Mouse (Mus musculus): ENCODE results near the gene Ptger4.

The Ptger4 gene

DNA sequence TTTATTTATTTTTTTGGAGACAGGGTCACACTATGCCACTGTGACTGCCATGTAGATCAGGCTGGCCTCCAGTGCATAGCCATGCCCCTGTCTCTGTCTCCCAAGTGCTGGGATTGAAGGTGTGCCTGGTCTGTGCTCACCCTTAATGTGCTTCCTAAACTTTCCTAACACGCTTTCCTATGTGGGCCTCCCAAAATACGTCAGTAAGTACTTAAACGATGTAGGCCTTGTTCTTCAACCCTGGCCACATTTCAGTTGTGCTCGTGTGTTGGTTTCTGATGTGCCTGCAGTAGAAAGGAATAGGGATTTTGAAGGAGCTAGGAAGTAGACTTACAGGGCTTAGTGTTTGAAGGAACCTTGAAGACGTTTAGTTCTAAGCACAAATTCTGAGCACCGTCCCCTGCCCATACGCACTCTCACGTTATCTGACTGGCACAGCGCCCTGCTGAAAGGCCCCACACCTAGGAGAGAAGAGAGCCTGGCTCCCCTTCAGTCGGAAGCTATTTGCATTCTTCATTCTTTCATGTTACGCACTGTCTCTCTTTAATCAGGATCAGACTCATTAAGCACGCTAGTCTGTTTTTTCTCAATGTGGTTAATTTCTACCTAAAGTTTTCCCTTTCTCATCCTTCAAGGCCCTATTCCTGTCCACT, 78.7 kb downstream of the Ptger4 start:
- DNase-seq (ENCODE audit: low spot score), result no peak

DNA sequence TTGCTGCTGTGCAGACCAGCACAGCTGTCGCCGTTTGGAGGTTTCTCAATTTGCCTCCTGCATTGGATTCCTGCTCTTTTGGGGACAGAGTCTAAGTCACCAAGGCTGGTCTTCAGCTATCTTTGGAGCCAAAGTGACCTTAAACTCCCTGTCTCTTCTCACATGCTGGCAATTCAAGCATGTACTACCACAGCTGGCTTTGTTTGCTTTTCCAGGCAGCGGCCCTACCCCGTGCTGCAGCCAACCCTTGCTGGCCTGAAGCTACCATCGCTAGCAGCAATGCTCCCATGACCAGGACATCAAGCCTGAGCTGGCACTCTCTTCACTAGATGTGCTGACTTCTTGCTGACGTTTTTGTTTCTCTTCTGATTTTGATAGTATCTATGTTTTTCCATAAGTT, 85.2 kb downstream of the Ptger4 start:
- peak; percentile 23 for DNase-seq (ENCODE audit: low spot score)

DNA sequence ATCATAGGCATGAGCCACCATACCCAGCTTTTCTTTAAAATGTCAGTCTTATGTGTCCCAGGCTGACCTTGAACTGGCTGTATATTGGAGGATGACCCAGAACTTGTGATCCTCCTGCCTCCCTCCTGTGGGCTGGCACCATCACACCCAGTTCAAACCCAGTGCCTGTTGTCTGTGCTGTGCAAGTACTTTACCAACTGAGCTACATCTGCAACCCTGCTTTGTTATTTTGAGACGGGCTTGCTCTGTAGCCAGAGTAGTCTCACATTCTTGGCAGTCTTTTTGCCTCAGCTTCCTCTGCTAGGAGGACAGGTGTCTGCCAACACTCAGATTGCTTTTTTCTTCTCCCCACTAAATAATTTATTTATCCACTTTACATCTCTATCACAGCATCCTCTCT, 86.6 kb downstream of the Ptger4 start:
- no peak for DNase-seq (ENCODE audit: low spot score)
